Mouse (Mus musculus): ENCODE measurements around the gene Olfr1170.

The Olfr1170 gene

GRCm38 (mm10) chr2:88228234-88228633, at the start of gene Olfr1170:
Gene Olfr1170 (minus strand): TSS chr2:88228334.
- in situ Hi-C loops (cut with MboI; ENCODE audit: low sequenced_read_pairs) = no loop called here

GRCm38 (mm10) chr2:88220784-88221183, 7.3 kb downstream of the Olfr1170 start:
- in situ Hi-C loops (cut with MboI; ENCODE audit: low sequenced_read_pairs) = no loop called here

GRCm38 (mm10) chr2:88181580-88181979, 46.6 kb downstream of the Olfr1170 start, which contains the start of gene Olfr1168:
Gene Olfr1168 (plus strand): TSS chr2:88181880.
- in situ Hi-C loops (cut with MboI; ENCODE audit: low sequenced_read_pairs) = no loop called here
